Mouse (Mus musculus) MEL (cell line): ENCODE data around the gene Vcp.

Source experiments
- CTCF ChIP-seq, 3 experiments: IDR thresholded peaks in 2 of 3; conservative IDR thresholded peaks in 1 of 3; 2 replicates each; pipeline ENCODE4 v1.5.1; 2011 to 2012; ENCODE audit warnings: low read length in 3 of 3, low read depth in 2 of 3, mild to moderate bottlenecking in 2 of 3, improper control_type of control experiment in 1 of 3, inconsistent platforms in 1 of 3, mixed read lengths in 1 of 3, moderate library complexity in 1 of 3; ENCODE audit not compliant: control insufficient read depth in 1 of 3, insufficient read depth in 1 of 3, poor library complexity in 1 of 3, severe bottlenecking in 1 of 3
- ETS1 ChIP-seq: IDR thresholded peaks from 2 replicates; pipeline ENCODE4 v1.6.1; 2012; ENCODE audit warnings: low read depth, mild to moderate bottlenecking, inconsistent platforms, low read length, improper control_type of control experiment, moderate library complexity
- MAFK ChIP-seq: IDR thresholded peaks from 2 replicates; pipeline ENCODE4 v1.6.1; 2011; ENCODE audit warnings: low read depth, mild to moderate bottlenecking, low read length, improper control_type of control experiment, borderline replicate concordance
- ZMIZ1 ChIP-seq: IDR thresholded peaks from 2 replicates; pipeline ENCODE4 v1.6.1; 2012; ENCODE audit warnings: low read depth, mild to moderate bottlenecking, inconsistent platforms, low read length, improper control_type of control experiment, moderate library complexity

DNA sequence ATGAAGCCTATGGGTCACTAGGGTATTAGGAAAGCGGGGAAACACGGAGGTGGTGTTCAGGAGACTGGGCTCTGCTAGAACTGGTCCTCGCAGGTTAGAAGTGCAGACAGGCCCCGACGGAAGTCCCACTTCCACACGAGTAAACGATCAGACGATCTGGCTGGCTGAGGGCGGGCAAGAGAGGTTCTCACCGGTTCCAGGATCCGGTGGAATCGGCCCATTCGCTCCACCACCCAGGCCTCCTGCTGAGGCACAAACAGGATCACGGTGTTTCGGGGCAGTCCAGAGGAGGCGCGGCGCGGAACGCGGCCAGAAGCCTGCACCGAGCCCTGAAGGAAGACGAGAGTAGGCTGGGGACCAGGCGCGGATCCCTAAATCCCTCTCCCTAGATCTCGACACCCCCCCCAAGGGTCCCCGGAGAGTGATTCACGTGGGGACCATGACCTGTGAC lies 30.5 kb upstream of the Vcp start:
- TF ChIP-seq MAFK (no peak), CTCF (IDR thresholded peaks at IDR 0.05 in 2 of 3, conservative IDR thresholded peaks at IDR 0.05 in 1 of 3; ENCODE audit: control insufficient read depth in 1 of 3, insufficient read depth in 1 of 3, low read depth in 2 of 3, low read length in 3 of 3, poor library complexity in 1 of 3, severe bottlenecking in 1 of 3) (no peak), ZMIZ1 (no peak), ETS1 (no peak)
